Mouse (Mus musculus) forebrain, embryonic 12.5 days (tissue): ENCODE data around the gene Slfn14. TPM values are rescaled to one million over a fixed set of nuclear protein-coding genes. Genes with fewer than 3 reads are reported as not detected.
"Not testable (repeated sequence)": the region's sequence is repeated elsewhere in the genome, so short reads cannot be mapped to it uniquely, and the experiment has no call there.

Experiments
- ATAC-seq: fragments of 200-750 bp; cut with Nextera tagmentation; 2 replicates; pipeline ENCODE4 v1.8.0; 2017; ENCODE audit warnings: moderate TSS enrichment; ENCODE audit not compliant: low FRiP score
- H3K27ac ChIP-seq: fragments of 300-500 bp; sonication (generic); 2 replicates; pipeline ENCODE4 v1.5.1; 2016; ENCODE audit warnings: mild to moderate bottlenecking
- H3K27me3 ChIP-seq: fragments of 300-500 bp; sonication (generic); 2 replicates; pipeline ENCODE4 v1.6.1; 2016; ENCODE audit warnings: mild to moderate bottlenecking
- H3K36me3 ChIP-seq: fragments of 300-500 bp; sonication (generic); replicated peaks from 2 replicates; pipeline ENCODE4 v1.6.1; 2016; ENCODE audit warnings: mild to moderate bottlenecking
- H3K4me1 ChIP-seq: fragments of 300-500 bp; sonication (generic); 2 replicates; pipeline ENCODE4 v1.6.1; 2016
- H3K4me2 ChIP-seq: fragments of 300-500 bp; sonication (generic); 2 replicates; pipeline ENCODE4 v1.6.1; 2016; ENCODE audit warnings: mild to moderate bottlenecking, moderate library complexity
- H3K4me3 ChIP-seq: fragments of 300-500 bp; sonication (generic); replicated peaks from 2 replicates; pipeline ENCODE4 v1.5.1; 2016; ENCODE audit warnings: mild to moderate bottlenecking
- H3K9ac ChIP-seq: fragments of 300-500 bp; sonication (generic); 2 replicates; pipeline ENCODE4 v1.6.1; 2016; ENCODE audit warnings: mild to moderate bottlenecking
- H3K9me3 ChIP-seq: fragments of 300-500 bp; sonication (generic); 2 replicates; pipeline ENCODE4 v1.6.1; 2016
- WGBS: fragments of 180-500 bp; shearing (Covaris S2); methylation state at CpG from one replicate; pipeline ENCODE4 v1.1.7; 2016; 5-methylcytosine and 5-hydroxymethylcytosine counted together
- polyA plus RNA-seq: library from polyadenylated mRNA; unstranded; fragments of >200 nt; fragmentation: Nextera tagmentation; extraction: Ambion mirVana; gene quantifications from 2 replicates; pipeline ENCODE4 v1.2.1, GENCODE M21; 2016

The Slfn14 gene
- polyA plus RNA-seq, 1 experiment from 2014 or later, result 0.84 TPM

DNA sequence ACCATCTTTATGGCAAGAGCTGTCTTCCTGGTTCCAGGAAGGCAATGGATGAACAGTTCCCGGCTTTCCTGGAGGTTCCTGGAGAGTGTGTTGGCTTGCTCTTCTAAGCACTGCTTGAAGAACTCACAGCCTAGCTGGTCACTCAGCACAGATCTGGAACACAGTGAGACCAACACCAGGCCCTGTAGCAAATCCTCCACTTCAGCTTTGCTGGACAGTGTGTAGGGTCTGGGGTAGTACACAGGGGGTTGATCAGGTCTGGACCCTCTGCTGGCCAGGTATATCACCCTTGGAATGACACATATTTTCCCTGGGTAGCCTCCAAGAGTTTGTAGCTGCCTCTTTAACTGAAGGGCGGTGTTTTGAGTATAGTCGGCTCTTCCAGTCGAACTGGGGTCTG, 7.5 kb downstream of the Slfn14 start:
- H3K4me3 ChIP-seq, result no peak overlapping the region
- no peaks in the 10 kb centered on the region for H3K36me3 ChIP-seq
- H3K27me3 ChIP-seq, result no peaks in the 10 kb centered on the region
- H3K9ac ChIP-seq, result no peak overlapping the region
- H3K9me3 ChIP-seq, result no peaks in the 10 kb centered on the region
- 89% methylated on average over 4 of the region's 4 CpGs for WGBS
- no peaks in the 10 kb centered on the region for H3K4me1 ChIP-seq
- H3K27ac ChIP-seq, result no peak overlapping the region
- no peak for ATAC-seq
- no peak overlapping the region for H3K4me2 ChIP-seq

GRCm38 (mm10) chr11:83276251-83276650, 10.3 kb downstream of the Slfn14 start:
- Histone ChIP-seq H3K4me1 (peaks cover 4% of the 10 kb centered on the region; the same call in 1 of the 2 replicates), H3K9ac (no peak overlapping the region), H3K27me3 (no peaks in the 10 kb centered on the region), H3K4me3 (no peak overlapping the region), H3K36me3 (no peaks in the 10 kb centered on the region), H3K9me3 (no peaks in the 10 kb centered on the region), H3K4me2 (no peak overlapping the region), H3K27ac (no peak overlapping the region)
- whole genome bisulfite sequencing, result 75% methylated on average over 7 of the region's 7 CpGs
- ATAC-seq, result no peak

DNA sequence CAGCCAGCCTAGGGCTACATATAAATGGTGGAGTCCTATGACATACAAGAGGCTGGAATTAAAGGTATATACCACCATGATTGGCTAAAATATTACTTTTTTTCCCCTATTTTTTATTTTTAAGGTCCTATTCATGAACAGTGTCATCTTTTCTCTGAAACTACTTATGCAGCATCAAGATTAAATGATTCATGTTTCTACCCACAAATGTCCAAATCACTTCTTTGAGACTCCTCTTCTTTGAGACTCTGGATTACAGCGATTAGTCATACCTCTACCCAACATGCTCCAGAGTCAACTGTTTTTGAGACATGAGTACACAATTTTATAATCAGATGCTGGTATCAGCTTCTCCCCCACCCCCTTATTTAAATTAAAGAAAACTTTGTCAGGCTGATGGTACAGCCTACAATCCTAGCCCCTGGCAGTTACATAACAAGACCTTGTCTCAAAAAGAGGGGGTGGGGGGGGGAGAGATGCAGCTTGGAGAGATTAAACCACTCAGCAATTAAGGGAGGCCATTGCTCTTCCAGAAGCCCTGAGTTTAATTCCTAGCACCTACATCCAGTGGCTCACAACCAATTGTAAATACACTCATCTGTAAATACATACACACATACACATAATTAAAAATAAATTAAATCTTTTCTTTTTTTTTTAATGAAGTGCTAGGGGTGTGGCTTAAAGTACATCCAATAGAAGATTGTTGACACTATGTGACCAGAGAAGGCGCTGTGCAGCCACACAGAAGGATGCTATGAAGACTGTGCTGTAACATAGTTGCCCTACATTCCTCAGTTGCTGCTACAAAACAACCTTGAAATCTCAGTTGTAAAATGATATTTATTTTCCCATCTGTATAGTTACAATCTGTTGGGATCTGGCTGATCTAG, 14.3 kb downstream of the Slfn14 start:
- no peak overlapping the region for H3K9ac ChIP-seq
- 0 out of 2 replicates have a peak overlapping the region, but pooled peaks have one; percentile 27 for H3K27ac ChIP-seq
- no peak overlapping the region for H3K4me2 ChIP-seq
- WGBS, result 15% methylated on average over 2 of the region's 2 CpGs
- H3K4me1 ChIP-seq, result peaks cover 4% of the 10 kb centered on the region; the same call in 1 of the 2 replicates
- no peaks in the 10 kb centered on the region for H3K9me3 ChIP-seq
- H3K4me3 ChIP-seq, result no peak overlapping the region
- no peak for ATAC-seq
- no peaks in the 10 kb centered on the region for H3K36me3 ChIP-seq
- H3K27me3 ChIP-seq, result 0 out of 2 replicates have a peak, but pooled peaks cover 4% of the 10 kb centered on the region

DNA sequence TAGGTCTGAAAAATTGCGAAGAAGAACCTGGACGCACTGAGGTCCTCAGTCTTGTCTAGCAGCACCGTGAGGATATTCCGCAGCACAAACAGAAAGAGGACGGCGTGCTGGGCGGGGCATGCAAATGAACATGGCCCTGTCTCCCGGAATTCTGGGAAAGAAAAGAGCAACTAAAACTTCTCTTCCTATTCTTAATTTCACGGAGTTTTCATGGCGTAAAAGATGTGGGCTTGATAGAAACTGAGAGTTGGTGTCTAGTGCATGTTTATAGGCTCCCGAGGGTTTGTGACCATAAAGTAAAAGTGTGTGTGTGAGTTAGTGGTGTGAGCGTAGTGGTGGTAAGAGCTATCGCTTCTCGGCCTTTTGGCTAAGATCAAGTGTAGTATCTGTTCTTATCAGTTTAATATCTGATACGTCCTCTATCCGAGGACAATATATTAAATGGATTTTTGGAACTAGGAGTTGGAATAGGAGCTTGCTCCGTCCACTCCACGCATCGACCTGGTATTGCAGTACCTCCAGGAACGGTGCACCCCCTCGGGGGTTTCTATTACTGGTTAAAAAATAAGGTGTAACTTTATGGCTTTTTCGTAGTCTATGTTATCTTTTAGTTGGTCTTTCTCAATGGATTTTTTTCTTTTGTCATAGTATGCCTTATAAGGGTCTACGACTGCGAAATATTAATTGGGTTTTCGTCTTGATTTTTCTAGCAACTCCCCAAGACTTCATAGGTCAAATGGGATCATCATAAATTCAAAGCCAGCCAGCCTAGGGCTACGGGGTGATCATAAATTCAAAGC, 15.2 kb downstream of the Slfn14 start:
- Histone ChIP-seq H3K4me3 (peak overlapping the region; percentile 49), H3K27ac (peak overlapping the region; percentile 80), H3K9me3 (no peaks in the 10 kb centered on the region), H3K4me2 (peak overlapping the region; percentile 60), H3K4me1 (peaks cover 4% of the 10 kb centered on the region; the same call in 1 of the 2 replicates), H3K9ac (peak overlapping the region; percentile 49), H3K27me3 (0 out of 2 replicates have a peak, but pooled peaks cover 4% of the 10 kb centered on the region), H3K36me3 (no peaks in the 10 kb centered on the region)
- peak; percentile 88 for ATAC-seq
- WGBS, result 0% methylated on average over 26 of the region's 26 CpGs

DNA sequence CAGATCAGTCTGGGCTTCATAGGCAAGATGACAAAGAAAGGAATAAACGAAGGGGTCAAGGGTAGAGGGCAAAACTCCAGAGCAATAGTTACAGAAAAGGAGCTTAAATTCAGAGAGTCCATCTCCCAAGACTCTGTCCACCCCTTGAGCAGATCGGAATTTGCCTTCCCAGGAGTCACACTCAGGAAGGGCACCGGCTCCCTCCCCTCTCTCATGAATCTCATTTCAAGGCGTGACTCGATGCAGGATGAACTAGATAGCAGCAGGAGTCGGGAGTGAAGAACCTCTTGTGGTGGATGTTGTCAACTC, 15.7 kb downstream of the Slfn14 start:
- 0 out of 2 replicates have a peak, but pooled peaks cover 4% of the 10 kb centered on the region for H3K27me3 ChIP-seq
- H3K4me3 ChIP-seq, result peak overlapping the region; percentile 49
- WGBS, result under 1% methylated on average over 6 of the region's 6 CpGs
- no peaks in the 10 kb centered on the region for H3K9me3 ChIP-seq
- H3K9ac ChIP-seq, result peak overlapping the region; percentile 49
- H3K27ac ChIP-seq, result peak overlapping the region; percentile 80
- peak overlapping the region; percentile 60 for H3K4me2 ChIP-seq
- peak; percentile 77 for ATAC-seq
- peaks cover 4% of the 10 kb centered on the region; the same call in 1 of the 2 replicates for H3K4me1 ChIP-seq
- no peaks in the 10 kb centered on the region for H3K36me3 ChIP-seq

GRCm38 (mm10) chr11:83263146-83263545, 23.4 kb downstream of the Slfn14 start:
- Histone ChIP-seq H3K4me2 (no peak overlapping the region), H3K27ac (no peak overlapping the region), H3K4me1 (no peaks in the 10 kb centered on the region), H3K27me3 (no peaks in the 10 kb centered on the region), H3K9me3 (no peaks in the 10 kb centered on the region), H3K9ac (no peak overlapping the region), H3K36me3 (no peaks in the 10 kb centered on the region), H3K4me3 (no peak overlapping the region)
- WGBS, result 64% methylated on average over 3 of the region's 3 CpGs
- no peak for ATAC-seq

- WGBS, result 89% methylated on average over 1 of the region's 1 CpGs
- no peak overlapping the region for H3K4me3 ChIP-seq
- no peaks in the 10 kb centered on the region for H3K9me3 ChIP-seq
- no peak overlapping the region for H3K4me2 ChIP-seq
- H3K36me3 ChIP-seq, result no peaks in the 10 kb centered on the region
- ATAC-seq, result no peak
- H3K27me3 ChIP-seq, result no peaks in the 10 kb centered on the region
- no peak overlapping the region for H3K27ac ChIP-seq
- no peak overlapping the region for H3K9ac ChIP-seq
- H3K4me1 ChIP-seq, result no peaks in the 10 kb centered on the region
Measured at GRCm38 (mm10) chr11:83262673-83263072, 23.9 kb downstream of the Slfn14 start.

GRCm38 (mm10) chr11:83257211-83257610, 29.3 kb downstream of the Slfn14 start:
- H3K9me3 ChIP-seq, H3K27me3 ChIP-seq, H3K4me2 ChIP-seq, H3K4me3 ChIP-seq, H3K9ac ChIP-seq, H3K4me1 ChIP-seq, H3K36me3 ChIP-seq, ATAC-seq, H3K27ac ChIP-seq: not testable (repeated sequence)
- WGBS, result 70% methylated on average over 5 of the region's 5 CpGs

GRCm38 (mm10) chr11:83239811-83240210, 46.7 kb downstream of the Slfn14 start:
- no peaks in the 10 kb centered on the region for H3K9me3 ChIP-seq
- no peak overlapping the region for H3K4me2 ChIP-seq
- H3K4me3 ChIP-seq, result no peak overlapping the region
- H3K27me3 ChIP-seq, result no peaks in the 10 kb centered on the region
- ATAC-seq, result no peak
- no peak overlapping the region for H3K27ac ChIP-seq
- no peak overlapping the region for H3K9ac ChIP-seq
- H3K4me1 ChIP-seq, result no peaks in the 10 kb centered on the region
- 16% methylated on average over 2 of the region's 2 CpGs for WGBS
- no peaks in the 10 kb centered on the region for H3K36me3 ChIP-seq

DNA sequence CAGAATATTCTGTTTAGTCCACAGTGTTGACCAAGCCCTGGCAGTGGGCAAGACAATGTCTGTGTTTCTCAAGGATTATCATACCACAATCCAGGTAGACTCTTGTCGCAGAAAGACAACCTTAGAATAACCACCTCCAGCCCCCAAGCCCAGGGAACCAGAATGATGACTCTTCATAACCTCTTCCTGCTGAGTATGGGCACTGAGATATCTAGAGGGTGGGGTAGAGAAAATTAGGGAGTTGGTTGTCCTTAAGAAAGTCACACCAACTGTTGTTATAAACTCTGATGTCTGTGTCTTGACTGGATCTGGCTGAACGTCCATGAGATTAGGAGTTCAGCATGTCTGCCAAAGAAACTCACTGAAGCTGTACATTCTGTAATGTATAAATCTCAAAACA, 48.1 kb downstream of the Slfn14 start:
- WGBS, result 93% methylated on average over 2 of the region's 2 CpGs
- Histone ChIP-seq H3K9me3 (no peaks in the 10 kb centered on the region), H3K27me3 (no peaks in the 10 kb centered on the region), H3K9ac (no peak overlapping the region), H3K36me3 (no peaks in the 10 kb centered on the region), H3K4me1 (no peaks in the 10 kb centered on the region), H3K4me2 (no peak overlapping the region), H3K27ac (no peak overlapping the region), H3K4me3 (no peak overlapping the region)
- no peak for ATAC-seq

DNA sequence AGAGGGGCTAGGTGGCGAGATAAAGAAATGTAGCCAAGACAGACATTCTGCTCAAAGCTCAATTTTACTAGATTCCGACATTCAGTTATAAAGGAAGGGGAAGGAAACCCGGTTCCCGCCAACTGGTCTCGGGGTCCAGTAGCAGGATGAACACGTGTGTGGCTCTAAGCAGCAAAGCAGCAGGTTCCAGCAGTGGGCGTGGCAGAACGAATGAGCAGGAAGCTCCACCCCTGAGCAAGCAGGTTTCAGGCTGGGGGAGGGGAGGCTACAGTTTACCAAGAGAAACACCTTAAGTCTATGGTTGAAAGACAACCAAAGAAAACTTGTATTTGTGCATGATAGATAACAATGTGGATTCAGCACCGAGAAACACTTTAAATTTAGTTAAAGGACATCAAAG, 49.1 kb downstream of the Slfn14 start:
- H3K36me3 ChIP-seq, H3K9ac ChIP-seq, H3K4me1 ChIP-seq, H3K27ac ChIP-seq, H3K9me3 ChIP-seq, H3K4me3 ChIP-seq, ATAC-seq, H3K4me2 ChIP-seq, H3K27me3 ChIP-seq: not testable (repeated sequence)
- WGBS, result 88% methylated on average over 9 of the region's 9 CpGs

GRCm38 (mm10) chr11:83233621-83234020, 52.9 kb downstream of the Slfn14 start:
- not testable (repeated sequence) for H3K4me1 ChIP-seq, H3K27me3 ChIP-seq, H3K4me2 ChIP-seq, H3K36me3 ChIP-seq, H3K27ac ChIP-seq, H3K4me3 ChIP-seq, H3K9ac ChIP-seq, ATAC-seq, H3K9me3 ChIP-seq
- WGBS, result 42% methylated on average over 5 of the region's 5 CpGs
